Mouse (Mus musculus) limb, embryonic 12.5 days (tissue): ENCODE data around the gene Ubl5. TPM values are rescaled to one million over a fixed set of nuclear protein-coding genes. Genes with fewer than 3 reads are reported as not detected.

ENCODE experiments used
- polyA plus RNA-seq: library from polyadenylated mRNA; unstranded; fragments of >200 nt; fragmentation: Nextera tagmentation; extraction: Ambion mirVana; gene quantifications from 2 replicates; pipeline ENCODE4 v1.2.1, GENCODE M21; 2016

Gene Ubl5
- polyA plus RNA-seq, 1 experiment from 2014 or later = 428 TPM

Other genes starting within 250 kb of the Ubl5 start
- gene Zfp26, start 182.7 kb upstream of the Ubl5 start, polyA plus RNA-seq = 33.9 and 35.0 TPM in 2 replicates
- 21.4 and 22.8 TPM in 2 replicates for gene Zfp426, start 150.1 kb upstream of the Ubl5 start, polyA plus RNA-seq
- gene Zfp266, start 121.5 kb upstream of the Ubl5 start, polyA plus RNA-seq = 160 and 170 TPM in 2 replicates
- gene Zfp846, start 61.6 kb upstream of the Ubl5 start, polyA plus RNA-seq = 21.4 and 23.2 TPM in 2 replicates
- 20.9 and 21.0 TPM in 2 replicates for gene Fbxl12, start 1.9 kb downstream of the Ubl5 start, polyA plus RNA-seq
- gene Pin1, start 9.2 kb downstream of the Ubl5 start, polyA plus RNA-seq = 52.2 and 52.7 TPM in 2 replicates
- gene Olfm2, start 103.5 kb downstream of the Ubl5 start, polyA plus RNA-seq = 2.9 and 3.3 TPM in 2 replicates
- gene Col5a3, start 172.2 kb downstream of the Ubl5 start, polyA plus RNA-seq = 0.28 and 0.55 TPM in 2 replicates
- gene Rdh8, start 175.6 kb downstream of the Ubl5 start, polyA plus RNA-seq = not detected in 2 replicates
- 3.1 TPM in 2 replicates for gene A230050P20Rik, start 225.8 kb downstream of the Ubl5 start, polyA plus RNA-seq
- gene Angptl6, start 236.8 kb downstream of the Ubl5 start, polyA plus RNA-seq = 2.2 and 2.3 TPM in 2 replicates
- gene Ppan, start 245.3 kb downstream of the Ubl5 start, polyA plus RNA-seq = 78.9 and 82.1 TPM in 2 replicates